Mouse (Mus musculus) urinary bladder, adult 2 months (tissue): ENCODE data around the gene Ints14. TPM values are rescaled to one million over a fixed set of nuclear protein-coding genes. Genes with fewer than 3 reads are reported as not detected.
"Not testable (repeated sequence)": the region's sequence is repeated elsewhere in the genome, so short reads cannot be mapped to it uniquely, and the experiment has no call there.

Experiments
- DNase-seq: peaks from one replicate; pipeline ENCODE4 v3.0.0; 2022; ENCODE audit warnings: low spot score
- polyA plus RNA-seq: library from polyadenylated mRNA; depleted of rRNA; stranded (reverse); fragments of >200 nt; gene quantifications from 2 replicates; pipeline ENCODE4 v1.2.3, GENCODE M21; 2012

Ints14 gene
- polyA plus RNA-seq, 1 experiment = 24.3 TPM

GRCm38 (mm10) chr9:64952055-64952454 lies 8.7 kb upstream of the Ints14 start:
- no peak for DNase-seq

- DNase-seq = no peak
These were observed 7.5 kb upstream of the Ints14 start for GRCm38 (mm10) chr9:64953190-64953589.

- no peak for DNase-seq
These were observed 4.4 kb upstream of the Ints14 start for GRCm38 (mm10) chr9:64956337-64956736.

- no peak for DNase-seq
These were observed 3.4 kb upstream of the Ints14 start for GRCm38 (mm10) chr9:64957276-64957675.

- no peak for DNase-seq
These were observed 244 bp downstream of the Ints14 start for GRCm38 (mm10) chr9:64960978-64961320.

- DNase-seq = no peak
These were observed 19.8 kb downstream of the Ints14 start for GRCm38 (mm10) chr9:64980548-64980947.

- no peak for DNase-seq
These were observed 21.2 kb downstream of the Ints14 start for GRCm38 (mm10) chr9:64981904-64982303.

GRCm38 (mm10) chr9:64985037-64985794 lies 24.5 kb downstream of the Ints14 start:
- peak; percentile 26 for DNase-seq

- peak; percentile 26 for DNase-seq
These were observed 25.1 kb downstream of the Ints14 start for GRCm38 (mm10) chr9:64985807-64986206.

- no peak for DNase-seq
These were observed 26.9 kb downstream of the Ints14 start for GRCm38 (mm10) chr9:64987651-64988050.

- DNase-seq = no peak
These were observed 27.7 kb downstream of the Ints14 start for GRCm38 (mm10) chr9:64988443-64988842.

- DNase-seq = no peak
These were observed 29.6 kb downstream of the Ints14 start for GRCm38 (mm10) chr9:64990291-64990690.

GRCm38 (mm10) chr9:64995464-64995863 lies 34.8 kb downstream of the Ints14 start:
- DNase-seq = not testable (repeated sequence)

GRCm38 (mm10) chr9:65001481-65001880 lies 40.8 kb downstream of the Ints14 start:
- no peak for DNase-seq

GRCm38 (mm10) chr9:65005737-65006136 lies 45.0 kb downstream of the Ints14 start:
- no peak for DNase-seq

- no peak for DNase-seq
These were observed 49.9 kb downstream of the Ints14 start for GRCm38 (mm10) chr9:65010632-65011031.

- DNase-seq = no peak
These were observed 50.6 kb downstream of the Ints14 start for GRCm38 (mm10) chr9:65011304-65011703.

GRCm38 (mm10) chr9:65015461-65016222 lies 54.9 kb downstream of the Ints14 start:
- no peak for DNase-seq

- DNase-seq = no peak
These were observed 55.7 kb downstream of the Ints14 start for GRCm38 (mm10) chr9:65016241-65016977.

- no peak for DNase-seq
These were observed 56.5 kb downstream of the Ints14 start for GRCm38 (mm10) chr9:65016978-65017827.

- DNase-seq = no peak
These were observed 57.2 kb downstream of the Ints14 start for GRCm38 (mm10) chr9:65017896-65018295.
